Mouse (Mus musculus) embryonic fibroblast, embryonic 13.5 days (primary cell): ENCODE data around the gene Cerk. TPM values are rescaled to one million over a fixed set of nuclear protein-coding genes. Genes with fewer than 3 reads are reported as not detected.

Experiments
- H3K27ac ChIP-seq: 2 replicates; pipeline ENCODE4 v1.5.1; 2012; ENCODE audit warnings: low read length, control low read depth, inconsistent platforms; ENCODE audit not compliant: insufficient read depth
- H3K4me1 ChIP-seq: 2 replicates; pipeline ENCODE4 v1.6.1; 2011; ENCODE audit warnings: low read length; ENCODE audit not compliant: control insufficient read depth, insufficient read depth
- H3K4me3 ChIP-seq: 2 replicates; pipeline ENCODE4 v1.5.1; 2011; ENCODE audit warnings: mild to moderate bottlenecking, control low read depth, low read length; ENCODE audit not compliant: insufficient read depth
- CTCF ChIP-seq: IDR thresholded peaks from 2 replicates; pipeline ENCODE4 v1.5.1; 2011; ENCODE audit warnings: mild to moderate bottlenecking, control low read depth, low read length, moderate library complexity, borderline replicate concordance; ENCODE audit not compliant: insufficient read depth
- POLR2A ChIP-seq: IDR thresholded peaks from 2 replicates; pipeline ENCODE4 v1.6.1; 2011; ENCODE audit warnings: low read depth, mild to moderate bottlenecking, control low read depth, low read length, moderate library complexity
- polyA plus RNA-seq: library from polyadenylated mRNA; stranded (reverse); fragments of >200 nt; gene quantifications from 2 replicates; pipeline ENCODE4 v1.2.4, GENCODE M21; 2011; ENCODE audit warnings: low read depth; ENCODE audit not compliant: missing spikeins, insufficient read length

The Cerk gene
- polyA plus RNA-seq, 1 experiment: 9.6 TPM

- no peak for TF ChIP-seq POLR2A
- TF ChIP-seq CTCF: no peak
- Histone ChIP-seq H3K27ac (no peak overlapping the region), H3K4me3 (no peak overlapping the region), H3K4me1 (peaks cover 28% of the 10 kb centered on the region)
Measured at GRCm38 (mm10) chr15:86091998-86092670, 93.8 kb downstream of the Cerk start.

- no peak overlapping the region for H3K4me3 ChIP-seq
- H3K27ac ChIP-seq: peak overlapping the region; percentile 76; the same call in 1 of the 2 replicates
- peaks cover 27% of the 10 kb centered on the region for H3K4me1 ChIP-seq
- TF ChIP-seq POLR2A: no peak
- no peak for TF ChIP-seq CTCF
Measured at GRCm38 (mm10) chr15:86091201-86091997, 94.5 kb downstream of the Cerk start.

GRCm38 (mm10) chr15:86090578-86090977 lies 95.4 kb downstream of the Cerk start:
- peak overlapping the region; percentile 76 for H3K27ac ChIP-seq
- TF ChIP-seq CTCF (no peak), POLR2A (no peak)
- H3K4me1 ChIP-seq: peaks cover 22% of the 10 kb centered on the region
- H3K4me3 ChIP-seq: no peak overlapping the region

GRCm38 (mm10) chr15:86089991-86090529 lies 95.9 kb downstream of the Cerk start:
- TF ChIP-seq CTCF (no peak), POLR2A (no peak)
- Histone ChIP-seq H3K27ac (peak overlapping the region; percentile 88), H3K4me1 (peaks cover 22% of the 10 kb centered on the region), H3K4me3 (no peak overlapping the region)

Other genes starting within 250 kb of the Cerk start
- gene Celsr1, start 152.4 kb downstream of the Cerk start, polyA plus RNA-seq: 0.20 and 0.91 TPM in 2 replicates
- 18.0 and 31.4 TPM in 2 replicates for gene Gramd4, start 128.4 kb downstream of the Cerk start, polyA plus RNA-seq
- gene Tbc1d22a, start 28.3 kb upstream of the Cerk start, polyA plus RNA-seq: 11.4 and 12.8 TPM in 2 replicates